Mouse (Mus musculus): ENCODE data around the gene Cbx8. TPM values are rescaled to one million over a fixed set of nuclear protein-coding genes. Genes with fewer than 3 reads are reported as not detected.

The Cbx8 gene
- total RNA-seq, 2 experiments from 2014 or later, result 4.4 to 7.6 TPM

- no peak for DNase-seq (ENCODE audit: low spot score)
- intact Hi-C loops (cut with DNase I), result no loop called here
Measured at GRCm38 (mm10) chr11:119037780-119038401, 2.9 kb downstream of the Cbx8 start.

DNA sequence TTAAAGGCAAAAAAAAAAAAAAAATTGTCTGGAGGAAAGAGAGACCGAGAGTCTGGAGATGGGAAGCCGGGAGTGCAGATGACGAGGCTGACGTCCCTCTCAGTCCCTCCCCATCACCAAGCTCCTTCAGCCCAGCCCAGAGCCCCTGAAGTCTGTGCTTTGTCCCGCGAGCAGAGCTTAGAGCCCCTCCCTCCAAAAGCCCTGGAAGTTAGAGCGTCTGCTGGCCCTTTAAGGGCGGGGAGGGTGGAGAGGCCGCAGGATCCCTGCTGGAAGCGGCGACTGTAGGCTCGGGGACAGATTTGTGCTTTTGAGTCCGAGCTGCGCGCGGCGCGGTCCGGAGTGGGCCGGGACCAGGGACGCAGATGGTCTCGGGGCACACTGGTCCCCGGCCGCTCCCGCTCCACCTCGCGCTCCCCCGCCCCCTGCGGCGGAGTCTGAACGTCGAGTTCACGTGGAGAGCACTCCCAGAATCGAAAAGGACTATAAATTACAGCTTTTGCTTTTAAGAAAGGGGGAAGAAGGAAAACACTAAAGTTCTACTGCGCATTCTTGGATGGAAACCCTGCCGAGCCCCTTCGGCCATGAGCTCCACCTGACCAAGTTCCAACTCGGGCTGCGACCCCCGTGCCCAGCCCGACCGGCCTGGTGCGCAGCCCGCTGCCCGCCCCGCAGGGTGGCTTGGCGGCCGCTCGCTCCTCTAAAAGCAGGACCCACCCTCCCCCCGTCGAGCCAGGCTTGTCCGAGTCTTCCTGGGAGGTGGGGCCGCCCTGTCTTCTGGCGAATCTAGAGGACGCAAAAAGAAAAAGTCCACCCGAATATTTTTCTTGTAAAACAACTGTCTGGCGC lies 3.6 kb downstream of the Cbx8 start:
- intact Hi-C loops (cut with DNase I), result no loop called here
- DNase-seq (ENCODE audit: low spot score), result no peak

DNA sequence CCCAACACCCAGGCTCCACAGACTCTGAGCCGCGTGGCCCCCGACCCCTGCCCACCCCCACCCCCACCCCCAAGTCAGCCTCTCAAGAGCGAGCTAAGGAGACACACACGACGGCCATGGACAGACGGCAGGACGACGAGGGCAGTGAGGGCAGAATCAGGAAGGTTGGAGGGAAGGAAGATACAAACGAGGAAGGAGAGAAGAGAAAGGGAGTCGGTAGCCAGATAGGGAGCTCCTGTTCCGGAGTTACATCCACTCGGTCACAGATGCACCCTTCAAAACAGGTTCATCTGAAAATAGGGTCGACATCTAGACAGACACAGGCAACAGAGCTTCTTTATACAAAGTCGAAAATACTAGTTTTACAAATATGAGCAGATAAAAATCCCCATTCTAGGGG lies 4.3 kb downstream of the Cbx8 start:
- intact Hi-C loops (cut with DNase I), result no loop called here
- no peak for DNase-seq (ENCODE audit: low spot score)

DNA sequence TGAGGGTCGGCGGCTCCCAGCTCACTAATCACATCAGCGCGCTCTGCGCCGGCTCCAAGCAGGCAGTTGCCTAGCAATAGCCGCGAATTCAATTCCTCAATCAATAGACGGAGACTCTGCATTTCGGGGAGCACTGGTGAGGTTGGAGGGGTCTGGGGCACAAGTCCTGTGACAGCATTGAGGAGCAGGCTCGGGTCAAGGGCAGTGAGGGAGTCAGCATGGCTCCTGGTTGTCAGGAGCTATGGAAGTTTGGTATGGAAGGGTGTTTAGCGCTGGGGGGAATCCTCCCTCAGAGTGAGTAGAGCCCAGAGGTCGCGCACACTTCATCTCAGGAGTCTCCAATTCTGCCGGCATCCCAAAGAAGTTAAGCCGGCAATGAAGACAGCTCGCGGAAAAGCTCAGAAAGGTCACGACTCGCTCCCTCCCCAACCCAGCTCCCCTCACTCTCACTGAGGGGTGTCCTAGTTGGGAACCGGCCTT lies 5.0 kb downstream of the Cbx8 start:
- no peak for DNase-seq (ENCODE audit: low spot score)
- intact Hi-C loops (cut with DNase I), result no loop called here

GRCm38 (mm10) chr11:119035094-119035685 lies 5.6 kb downstream of the Cbx8 start:
- intact Hi-C loops (cut with DNase I), result no loop called here
- DNase-seq (ENCODE audit: low spot score), result no peak

DNA sequence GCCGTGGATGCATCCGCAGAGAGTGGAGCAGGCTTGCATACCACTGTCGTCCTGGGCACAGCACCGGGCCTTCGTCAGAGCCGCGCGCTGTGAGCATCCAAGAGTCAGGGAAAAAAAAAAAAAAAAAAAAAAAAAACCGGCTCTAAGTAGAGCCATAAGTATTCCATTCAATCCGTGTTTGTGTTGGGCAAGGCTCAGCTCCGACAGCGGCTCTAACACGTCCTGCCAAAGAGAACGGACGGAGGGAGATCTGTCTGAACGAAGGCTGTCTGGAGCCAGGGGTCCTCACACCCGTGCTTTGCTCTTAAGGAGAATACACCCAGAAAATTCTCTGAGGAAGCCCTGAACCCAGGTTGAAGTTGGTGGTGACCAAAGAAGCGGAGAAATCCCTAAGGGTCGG lies 6.1 kb downstream of the Cbx8 start:
- DNase-seq (ENCODE audit: low spot score), result no peak
- intact Hi-C loops (cut with DNase I), result loop anchor here (1.0 kb wide), 1 partner anchor 156 kb away; no protein-coding TSS in a partner anchor

- intact Hi-C loops (cut with DNase I), result loop anchor here (1.0 kb wide), 1 partner anchor 156 kb away; no protein-coding TSS in a partner anchor
- DNase-seq (ENCODE audit: low spot score), result peak; percentile 65
Measured at GRCm38 (mm10) chr11:119033874-119034558, 6.8 kb downstream of the Cbx8 start.

- intact Hi-C loops (cut with DNase I), result no loop called here
- peak; percentile 63 for DNase-seq (ENCODE audit: low spot score)
Measured at GRCm38 (mm10) chr11:119026203-119026602, 14.6 kb downstream of the Cbx8 start.

DNA sequence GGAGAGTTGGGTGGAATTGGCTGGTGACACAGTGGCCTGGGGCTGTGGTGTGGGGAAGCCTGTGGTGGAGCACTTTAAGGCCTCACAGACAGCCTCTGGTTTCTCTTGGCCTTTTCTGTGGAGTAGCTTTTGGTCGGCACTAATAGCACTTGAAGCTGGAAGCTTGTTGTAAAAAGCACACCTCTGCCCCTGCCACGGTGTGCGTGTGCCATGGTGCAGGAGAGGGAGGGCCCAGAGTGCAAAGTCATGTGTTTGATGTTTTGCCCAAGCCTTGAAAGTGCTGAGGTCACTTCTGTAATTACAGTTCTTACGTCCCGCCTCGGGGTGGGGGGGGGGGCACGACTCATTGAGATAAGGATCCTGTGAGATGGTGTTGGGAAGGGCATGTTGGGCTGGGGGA lies 16.5 kb downstream of the Cbx8 start:
- intact Hi-C loops (cut with DNase I), result no loop called here
- no peak for DNase-seq (ENCODE audit: low spot score)

GRCm38 (mm10) chr11:119023616-119023980 lies 17.2 kb downstream of the Cbx8 start:
- DNase-seq (ENCODE audit: low spot score), result no peak
- intact Hi-C loops (cut with DNase I), result no loop called here

DNA sequence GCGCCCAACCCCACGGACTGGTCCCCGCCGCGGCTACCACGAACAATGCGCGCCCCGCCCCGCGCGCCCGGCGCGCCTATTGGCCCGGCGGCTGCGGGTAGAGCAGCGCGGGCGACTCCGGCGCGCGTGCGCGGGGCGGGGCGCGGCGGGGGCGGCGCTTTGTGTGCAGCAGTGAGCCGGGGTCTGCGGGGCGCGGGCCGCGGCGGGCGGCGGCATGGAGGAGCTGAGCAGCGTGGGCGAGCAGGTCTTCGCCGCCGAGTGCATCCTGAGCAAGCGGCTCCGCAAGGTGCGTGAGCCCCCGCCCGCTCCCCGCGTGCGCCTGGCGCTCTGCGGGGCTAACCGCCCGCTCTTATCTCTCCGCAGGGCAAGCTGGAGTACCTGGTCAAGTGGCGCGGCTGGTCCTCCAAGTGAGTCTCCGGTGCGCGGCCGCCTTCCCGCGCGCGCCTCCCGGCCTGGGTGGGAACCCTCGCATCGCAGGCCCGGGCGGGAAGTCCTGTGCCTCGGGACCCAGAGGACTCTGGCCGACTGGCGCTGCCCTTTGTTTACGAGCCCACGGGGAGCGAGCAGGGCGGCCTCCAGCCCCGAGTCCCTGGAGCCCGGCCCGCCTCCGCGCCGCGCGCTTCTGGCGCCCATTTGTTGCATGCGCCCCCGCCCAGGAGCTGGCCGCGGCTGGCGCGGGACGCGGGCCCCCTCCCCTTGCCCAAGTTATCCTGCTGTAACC lies 17.7 kb downstream of the Cbx8 start, which contains the start of gene Cbx2:
TSS of gene Cbx2 (plus strand) at position 68 of the 721 bp plus-strand sequence.
- intact Hi-C loops (cut with DNase I), result no loop called here
- peak; percentile 78 for DNase-seq (ENCODE audit: low spot score)

GRCm38 (mm10) chr11:119022068-119022894 lies 18.5 kb downstream of the Cbx8 start:
- DNase-seq (ENCODE audit: low spot score), result no peak
- intact Hi-C loops (cut with DNase I), result no loop called here

DNA sequence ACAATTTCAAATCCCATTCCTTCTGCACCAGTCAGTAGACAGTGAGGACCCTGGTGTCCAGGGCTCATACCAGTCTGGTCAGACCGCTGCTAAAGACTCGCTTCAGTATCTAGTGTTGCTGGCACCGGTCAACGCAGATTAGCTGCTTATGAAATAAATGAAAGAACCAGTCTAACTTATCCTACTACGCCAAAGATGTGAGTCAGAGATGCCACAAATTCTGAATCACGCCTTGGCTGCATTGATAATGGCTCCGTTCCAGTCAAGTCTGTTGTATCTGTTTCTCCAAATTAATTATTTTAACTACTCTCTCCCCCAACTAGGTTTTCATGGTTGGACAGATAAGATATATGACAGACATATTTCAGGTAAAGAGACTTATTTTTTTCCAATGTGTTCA lies 19.6 kb downstream of the Cbx8 start:
- DNase-seq (ENCODE audit: low spot score), result no peak
- intact Hi-C loops (cut with DNase I), result no loop called here

GRCm38 (mm10) chr11:119017506-119017905 lies 23.3 kb downstream of the Cbx8 start:
- intact Hi-C loops (cut with DNase I), result no loop called here
- DNase-seq (ENCODE audit: low spot score), result no peak

DNA sequence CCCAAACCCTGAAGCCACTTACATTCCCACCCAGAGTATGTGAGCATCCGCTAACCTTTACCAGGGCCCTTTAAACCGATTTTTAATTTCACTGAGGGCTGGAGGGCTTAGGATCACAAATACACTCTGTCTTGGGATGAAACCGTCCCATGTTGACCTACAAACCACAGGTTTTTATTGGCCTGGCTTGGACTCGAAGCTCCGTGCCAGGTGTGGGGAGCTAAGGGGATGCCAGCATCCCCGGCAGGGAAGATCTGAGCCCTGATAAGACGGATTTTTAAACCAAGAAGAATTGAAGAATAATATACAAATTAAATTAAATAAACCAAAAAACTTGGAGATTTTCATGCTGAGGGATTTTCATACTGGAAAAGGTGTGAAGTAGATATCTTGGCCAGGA lies 26.3 kb downstream of the Cbx8 start:
- intact Hi-C loops (cut with DNase I), result no loop called here
- no peak for DNase-seq (ENCODE audit: low spot score)

DNA sequence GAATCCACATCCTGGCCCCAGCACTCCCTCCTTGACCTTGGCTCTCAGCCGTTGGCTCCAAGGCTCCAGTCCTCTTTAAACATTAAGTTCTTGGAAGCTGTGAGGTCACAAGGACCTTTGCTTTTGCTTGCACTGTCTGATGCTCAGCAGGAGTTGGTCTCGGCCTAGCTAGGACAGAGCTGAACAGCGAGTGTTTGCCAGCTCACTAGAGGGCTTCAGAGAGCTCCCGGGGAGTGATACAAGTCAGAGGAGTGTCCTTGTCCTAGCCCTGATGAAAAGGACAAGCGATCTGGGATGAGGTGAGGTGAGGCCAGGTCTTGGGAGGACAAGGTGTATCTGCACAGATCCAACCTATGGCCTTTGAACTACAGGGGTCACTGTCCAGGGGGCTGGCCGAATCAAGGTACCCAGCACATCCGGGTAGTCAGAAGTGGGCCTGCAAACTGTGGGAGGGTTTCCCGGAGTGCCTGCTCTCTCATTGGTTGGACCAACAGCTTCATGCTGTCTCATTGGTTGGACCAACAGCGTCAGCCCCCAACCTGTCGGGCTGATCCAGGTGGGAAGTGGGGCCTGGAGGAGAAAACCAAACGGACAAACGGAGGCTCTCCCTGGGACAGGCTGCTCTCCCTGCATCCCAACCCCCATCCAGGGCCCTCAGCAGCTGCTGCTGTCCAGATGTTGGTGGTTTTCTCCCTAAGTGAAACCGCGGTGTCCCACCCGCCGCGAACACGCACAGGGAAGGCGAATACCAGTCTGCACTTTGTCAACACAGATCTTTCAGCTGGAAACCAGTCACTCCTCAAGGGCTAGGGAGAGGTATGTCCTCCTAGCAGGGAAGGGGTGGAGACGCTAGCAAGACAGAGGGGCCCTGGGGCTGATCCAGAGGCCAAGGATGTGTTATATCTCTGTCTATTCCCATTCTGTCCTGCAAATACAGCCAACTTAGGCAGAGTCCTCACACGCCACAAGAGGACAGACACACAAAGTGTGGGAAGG lies 33.0 kb downstream of the Cbx8 start:
- no peak for DNase-seq (ENCODE audit: low spot score)
- intact Hi-C loops (cut with DNase I), result no loop called here

GRCm38 (mm10) chr11:119006462-119006861 lies 34.3 kb downstream of the Cbx8 start:
- intact Hi-C loops (cut with DNase I), result no loop called here
- no peak for DNase-seq (ENCODE audit: low spot score)
